ENCODE assay signal across 26 mouse cellular contexts in the genomic region with DNA sequence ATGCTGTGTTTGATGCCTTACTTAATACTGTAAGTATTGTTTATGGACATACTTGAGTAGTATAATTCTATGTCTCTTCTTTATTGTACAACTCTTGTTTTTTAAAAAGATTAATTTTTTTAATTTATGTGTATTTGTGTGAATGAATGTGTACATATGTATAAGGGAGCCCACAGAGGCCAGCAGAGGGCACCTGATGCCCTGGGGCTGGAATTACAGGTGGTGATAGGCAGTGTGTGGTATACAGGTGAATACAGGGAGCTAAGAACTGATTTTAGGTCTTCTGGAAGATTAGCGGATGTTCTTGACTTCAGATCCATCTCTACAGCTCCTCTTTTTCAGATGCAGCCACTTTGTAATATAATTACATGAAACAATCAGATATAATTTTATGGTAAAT. TPM values are rescaled to one million over a fixed set of nuclear protein-coding genes. Genes with fewer than 3 reads are reported as not detected.
DNase-seq lines count a peak whose midpoint lies in the region; ATAC-seq and TF ChIP-seq lines count a peak whose summit lies in the region.
"Had no signal": no experiment of that assay in that cellular context is flagged by ENCODE, and none has a peak within 500 bp of the region (broad histone marks: within the 10 kb centered on the region; RNA-seq: fewer than 3 reads in every experiment).

No protein-coding gene starts in this region.

- no peaks in the 10 kb centered on the region for H3K9me3 ChIP-seq in kidney, postnatal 0 days (replicated peaks; ENCODE audit: low read length)
- H3K9me3 ChIP-seq in midbrain, embryonic 13.5 days = no peaks in the 10 kb centered on the region
- no peaks in the 10 kb centered on the region for H3K9me3 ChIP-seq in midbrain, postnatal 0 days (ENCODE audit: low read length)
- H3K9me3 ChIP-seq: forebrain, embryonic 13.5 days; heart, embryonic 12.5 days; limb, embryonic 10.5 days; limb, embryonic 15.5 days; midbrain, embryonic 15.5 days had no signal

- 96% methylated on average over 1 of the region's 1 CpGs for WGBS in kidney, postnatal 0 days
- 97% methylated on average over 1 of the region's 1 CpGs for WGBS in midbrain, embryonic 13.5 days
- WGBS in midbrain, postnatal 0 days = 98% methylated on average over 1 of the region's 1 CpGs

- DNase-seq in gastrocnemius, adult 2 months = no peak
- DNase-seq in gastrocnemius, adult 18-20 months (ENCODE audit: low spot score) = no peak
- DNase-seq in kidney, postnatal 0 days (ENCODE audit: low spot score) = no peak
- DNase-seq in kidney, postnatal 10 days = no peak
- no peak for DNase-seq in midbrain, postnatal 0 days (ENCODE audit: low spot score)
- no peak for DNase-seq in urinary bladder, postnatal 4 days (ENCODE audit: low spot score in 2 of 2)
- DNase-seq: adrenal gland, adult 8-10 months; cerebellum, adult 9-10 months; cerebellum, postnatal 36 days; gastrocnemius, postnatal 25 days; heart, adult 18-20 months; kidney, adult 9 months; layer of hippocampus, postnatal 36 days; right cerebral cortex, postnatal 25 days; spleen, adult 18-20 months; thymus, adult 18-20 months; thymus, postnatal 36 days had no signal

- H3K4me3 ChIP-seq in gastrocnemius, adult 2 months = no peak overlapping the region
- no peak overlapping the region for H3K4me3 ChIP-seq in kidney, postnatal 0 days (replicated peaks; ENCODE audit: low read depth, low read length)
- no peak overlapping the region for H3K4me3 ChIP-seq in midbrain, embryonic 13.5 days (replicated peaks)
- no peak overlapping the region for H3K4me3 ChIP-seq in midbrain, postnatal 0 days (ENCODE audit: low read depth, low read length)
- H3K4me3 ChIP-seq: forebrain, embryonic 13.5 days; heart, embryonic 12.5 days; limb, embryonic 10.5 days; limb, embryonic 15.5 days; midbrain, embryonic 15.5 days had no signal

- no peak overlapping the region for H3K4me2 ChIP-seq in kidney, postnatal 0 days (ENCODE audit: low read length)
- no peak overlapping the region for H3K4me2 ChIP-seq in midbrain, embryonic 13.5 days (replicated peaks)
- H3K4me2 ChIP-seq in midbrain, postnatal 0 days (ENCODE audit: low read depth, low read length, poor library complexity, severe bottlenecking) = no peak overlapping the region
- H3K4me2 ChIP-seq: forebrain, embryonic 13.5 days; heart, embryonic 12.5 days; limb, embryonic 15.5 days; midbrain, embryonic 15.5 days had no signal

- no peak overlapping the region for H3K27ac ChIP-seq in gastrocnemius, adult 2 months
- no peak overlapping the region for H3K27ac ChIP-seq in kidney, postnatal 0 days
- H3K27ac ChIP-seq in midbrain, embryonic 13.5 days = no peak overlapping the region
- H3K27ac ChIP-seq in midbrain, postnatal 0 days (ENCODE audit: low read depth, low read length) = no peak overlapping the region
- H3K27ac ChIP-seq: forebrain, embryonic 13.5 days; limb, embryonic 10.5 days; limb, embryonic 15.5 days; macrophage; midbrain, embryonic 15.5 days had no signal

- TF ChIP-seq CTCF in gastrocnemius, adult 2 months (IDR thresholded peaks at IDR 0.05) = peak; percentile 26; the same call in 1 of the 2 replicates
- peak; percentile 29; the same call in 1 of the 2 replicates for TF ChIP-seq CTCF in kidney, postnatal 0 days (IDR thresholded peaks at IDR 0.05; ENCODE audit: low read depth)
- TF ChIP-seq CTCF in midbrain, postnatal 0 days (IDR thresholded peaks at IDR 0.05) = no peak; the same call in 1 of the 2 replicates

- ATAC-seq in kidney, postnatal 0 days (replicated peaks; ENCODE audit: low FRiP score, low read depth) = no peak
- ATAC-seq in midbrain, embryonic 13.5 days = 0 out of 2 replicates have a peak, but pooled peaks have one; percentile 56
- ATAC-seq in midbrain, postnatal 0 days (ENCODE audit: low FRiP score) = no peak
- ATAC-seq: activated CD4-positive, CD25-positive, alpha-beta regulatory T cell, adult 4 months; forebrain, embryonic 13.5 days; hindbrain, embryonic 16.5 days; midbrain, embryonic 15.5 days had no signal

- H3K27me3 ChIP-seq in kidney, postnatal 0 days (ENCODE audit: insufficient read depth, low read length) = no peaks in the 10 kb centered on the region
- H3K27me3 ChIP-seq in midbrain, embryonic 13.5 days = no peaks in the 10 kb centered on the region
- no peaks in the 10 kb centered on the region for H3K27me3 ChIP-seq in midbrain, postnatal 0 days (ENCODE audit: insufficient read depth, low read length)
- H3K27me3 ChIP-seq: forebrain, embryonic 13.5 days; heart, embryonic 12.5 days; limb, embryonic 15.5 days; midbrain, embryonic 15.5 days had no signal

- no peak overlapping the region for H3K9ac ChIP-seq in kidney, postnatal 0 days (ENCODE audit: low read depth, low read length)
- no peak overlapping the region for H3K9ac ChIP-seq in midbrain, embryonic 13.5 days (replicated peaks)
- H3K9ac ChIP-seq in midbrain, postnatal 0 days (replicated peaks; ENCODE audit: low read length, poor library complexity, severe bottlenecking) = no peak overlapping the region
- H3K9ac ChIP-seq: forebrain, embryonic 13.5 days; heart, embryonic 12.5 days; limb, embryonic 15.5 days; midbrain, embryonic 15.5 days had no signal

- intact Hi-C loops in gastrocnemius, adult 2 months (cut with DNase I) = no loop called here

- H3K36me3 ChIP-seq in kidney, postnatal 0 days (ENCODE audit: insufficient read depth, low read length) = no peaks in the 10 kb centered on the region
- H3K36me3 ChIP-seq in midbrain, embryonic 13.5 days = peaks cover 12% of the 10 kb centered on the region
- no peaks in the 10 kb centered on the region for H3K36me3 ChIP-seq in midbrain, postnatal 0 days (ENCODE audit: insufficient read depth, low read length)
- H3K36me3 ChIP-seq: limb, embryonic 10.5 days; limb, embryonic 15.5 days had no signal

- no peaks in the 10 kb centered on the region for H3K4me1 ChIP-seq in kidney, postnatal 0 days (replicated peaks; ENCODE audit: insufficient read depth, low read length)
- H3K4me1 ChIP-seq in midbrain, embryonic 13.5 days (replicated peaks) = no peaks in the 10 kb centered on the region
- no peaks in the 10 kb centered on the region for H3K4me1 ChIP-seq in midbrain, postnatal 0 days (ENCODE audit: insufficient read depth, low read length)
- H3K4me1 ChIP-seq: forebrain, embryonic 13.5 days; heart, embryonic 12.5 days; limb, embryonic 10.5 days; limb, embryonic 15.5 days; midbrain, embryonic 15.5 days had no signal

RNA-seq across cellular contexts. Expression of a gene that starts 31.1 kb away (rescaled TPM):
- 1 to 10 TPM; 5.5 to 6.8 TPM for total RNA-seq in gastrocnemius, adult 2 months (2021)
- total RNA-seq in gastrocnemius, adult 18-20 months (2021) = 1 to 10 TPM; 5.4 to 6.4 TPM
- polyA plus RNA-seq in kidney, postnatal 0 days (2015; fragmentation: Nextera tagmentation; extraction: Ambion mirVana) = 2.0 and 2.4 TPM in 2 replicates
- 7.6 and 9.4 TPM in 2 replicates for polyA plus RNA-seq in midbrain, embryonic 13.5 days (2015; fragmentation: Nextera tagmentation; extraction: Ambion mirVana)
- total RNA-seq in midbrain, postnatal 0 days (2014; rRNA removed) = 31.2 and 31.7 TPM in 2 replicates
- polyA plus RNA-seq in midbrain, postnatal 0 days (2015; fragmentation: Nextera tagmentation; extraction: Ambion mirVana) = 6.1 and 8.1 TPM in 2 replicates
